Mouse (Mus musculus) hindlimb bud, embryonic 11.5 days (tissue): ENCODE measurements at regions not wholly inside any gene's neighbourhood (a gene's known extent, or its start where the extent isn't known, plus 50 kb on each side); places are given as distances from the start of the nearest gene placed in this dataset.
A peak's percentile ranks its signal among the peaks of the same experiment; 100 is the strongest.

Experiments
- DNase-seq: peaks from one replicate; pipeline ENCODE4 v3.0.0-alpha.2; 2012; ENCODE audit warnings: low read depth, low spot score; ENCODE audit errors: extremely low spot score

GRCm38 (mm10) chr8:86428998-86429651, 151.4 kb downstream of the Abcc12 start:
- no peak for DNase-seq

GRCm38 (mm10) chr8:86428131-86428530, 152.4 kb downstream of the Abcc12 start:
- no peak for DNase-seq

GRCm38 (mm10) chr8:86426056-86426455, 154.4 kb downstream of the Abcc12 start:
- DNase-seq: no peak

- no peak for DNase-seq
Measured at GRCm38 (mm10) chr8:86425382-86425781, 155.1 kb downstream of the Abcc12 start.

- no peak for DNase-seq
Measured at GRCm38 (mm10) chr8:86419059-86419651, 161.3 kb downstream of the Abcc12 start.

- DNase-seq: no peak
Measured at GRCm38 (mm10) chr8:86418414-86418981, 162.0 kb downstream of the Abcc12 start.

GRCm38 (mm10) chr8:86415208-86415607, 165.3 kb downstream of the Abcc12 start:
- DNase-seq: no peak

GRCm38 (mm10) chr8:86411232-86411631, 169.3 kb downstream of the Abcc12 start:
- no peak for DNase-seq

- DNase-seq: no peak
Measured at GRCm38 (mm10) chr8:86406196-86406595, 174.3 kb downstream of the Abcc12 start.

- DNase-seq: no peak
Measured at GRCm38 (mm10) chr8:86403434-86403833, 177.1 kb downstream of the Abcc12 start.

- no peak for DNase-seq
Measured at GRCm38 (mm10) chr8:86401946-86402345, 178.5 kb downstream of the Abcc12 start.

GRCm38 (mm10) chr8:86395121-86395520, 185.4 kb downstream of the Abcc12 start:
- no peak for DNase-seq

GRCm38 (mm10) chr8:86393835-86394234, 186.7 kb downstream of the Abcc12 start:
- DNase-seq: no peak

- DNase-seq: no peak
Measured at GRCm38 (mm10) chr8:86393374-86393773, 187.1 kb downstream of the Abcc12 start.

- no peak for DNase-seq
Measured at GRCm38 (mm10) chr8:86390715-86391114, 189.8 kb downstream of the Abcc12 start.

GRCm38 (mm10) chr8:86389690-86390671, 190.5 kb downstream of the Abcc12 start:
- DNase-seq: peak; percentile 62

GRCm38 (mm10) chr8:86385236-86385635, 195.2 kb downstream of the Abcc12 start:
- no peak for DNase-seq

GRCm38 (mm10) chr8:86381977-86382376, 198.5 kb downstream of the Abcc12 start:
- DNase-seq: no peak

GRCm38 (mm10) chr8:86368062-86368461, 212.4 kb downstream of the Abcc12 start:
- DNase-seq: no peak

GRCm38 (mm10) chr8:86366636-86367035, 213.8 kb downstream of the Abcc12 start:
- DNase-seq: no peak

- no peak for DNase-seq
Measured at GRCm38 (mm10) chr8:86365726-86366125, 214.8 kb downstream of the Abcc12 start.
